In genomic region chr12:87102165-87102631, GRCm38 (mm10) we compare ENCODE assay signal across 9 mouse cellular contexts. TPM values are rescaled to one million over a fixed set of nuclear protein-coding genes. Genes with fewer than 3 reads are reported as not detected.
DNase-seq lines count a peak whose midpoint lies in the region; ATAC-seq lines count a peak whose summit lies in the region.
"Had no signal": no experiment of that assay in that cellular context is flagged by ENCODE, and none has a peak within 500 bp of the region (broad histone marks: within the 10 kb centered on the region; RNA-seq: fewer than 3 reads in every experiment).

Ngb (minus strand) TSS chr12:87102539.

- H3K4me1 ChIP-seq in lung, embryonic 16.5 days (replicated peaks; ENCODE audit: control insufficient read depth, insufficient read depth, low read length), result no peaks in the 10 kb centered on the region; the same call in 1 of the 2 replicates
- peaks cover 6% of the 10 kb centered on the region for H3K4me1 ChIP-seq in stomach, embryonic 15.5 days

- no peak within 1 kb of the TSS for H3K9ac ChIP-seq in lung, embryonic 16.5 days (ENCODE audit: low read length)
- no peak within 1 kb of the TSS for H3K9ac ChIP-seq in stomach, embryonic 15.5 days

- DNase-seq in right cerebral cortex, postnatal 25 days, result peak; percentile 20
- no peak for DNase-seq in right cerebral cortex, adult 18-20 months
- no peak for DNase-seq in yolk sac, embryonic 10.5 days (ENCODE audit: low spot score)
- no peak for DNase-seq in heart, postnatal 10 days
- DNase-seq: thymus, postnatal 14 days had no signal

- peak within 1 kb of the TSS; percentile 33 for H3K4me3 ChIP-seq in lung, embryonic 16.5 days (ENCODE audit: low read length)
- peak within 1 kb of the TSS; percentile 28 for H3K4me3 ChIP-seq in stomach, embryonic 15.5 days (replicated peaks)

- peak; percentile 21 for ATAC-seq in granulocyte monocyte progenitor cell, adult 5-6 weeks (replicated peaks; ENCODE audit: poor library complexity, severe bottlenecking)
- ATAC-seq in lung, embryonic 16.5 days (ENCODE audit: low read depth), result 0 out of 2 replicates have a peak, but pooled peaks have one; percentile 26
- no peak for ATAC-seq in stomach, embryonic 15.5 days (ENCODE audit: insufficient read depth, low FRiP score, low read depth)
- no peak for ATAC-seq in activated CD4-positive, CD25-positive, alpha-beta regulatory T cell, adult 4 months

- no peaks in the 10 kb centered on the region for H3K9me3 ChIP-seq in lung, embryonic 16.5 days (ENCODE audit: control insufficient read depth, low read length)
- no peaks in the 10 kb centered on the region for H3K9me3 ChIP-seq in stomach, embryonic 15.5 days

- H3K27ac ChIP-seq in lung, embryonic 16.5 days (ENCODE audit: low read length), result no peak within 1 kb of the TSS
- H3K27ac ChIP-seq in stomach, embryonic 15.5 days, result no peak within 1 kb of the TSS

- intact Hi-C loops in heart, postnatal 10 days (cut with DNase I), result no loop called here

- H3K27me3 ChIP-seq in lung, embryonic 16.5 days (ENCODE audit: control insufficient read depth, insufficient read depth, low read depth, low read length), result peaks cover 21% of the 10 kb centered on the region
- peaks cover 19% of the 10 kb centered on the region for H3K27me3 ChIP-seq in stomach, embryonic 15.5 days (replicated peaks)

- peak within 1 kb of the TSS; percentile 55 for H3K4me2 ChIP-seq in lung, embryonic 16.5 days (ENCODE audit: low read depth, low read length)
- peak within 1 kb of the TSS; percentile 58 for H3K4me2 ChIP-seq in stomach, embryonic 15.5 days

- H3K36me3 ChIP-seq in lung, embryonic 16.5 days (ENCODE audit: control insufficient read depth, insufficient read depth, low read length), result no peaks in the 10 kb centered on the region
- H3K36me3 ChIP-seq in stomach, embryonic 15.5 days, result no peaks in the 10 kb centered on the region

- 3% methylated on average over 28 of the region's 32 CpGs for WGBS in lung, embryonic 16.5 days
- WGBS in stomach, embryonic 15.5 days, result 4% methylated on average over 32 of the region's 32 CpGs

RNA-seq across cellular contexts. Expression of gene Ngb, which starts in this region (rescaled TPM):
- not detected in 2 replicates for total RNA-seq in granulocyte monocyte progenitor cell, adult 5-6 weeks (2014; fragmentation: Nextera tagmentation)
- not detected in 2 replicates for total RNA-seq in granulocyte monocyte progenitor cell, adult 5-6 weeks (2017)
- polyA plus RNA-seq in lung, embryonic 16.5 days (2015; fragmentation: Nextera tagmentation; extraction: Ambion mirVana), result 6.4 and 6.6 TPM in 2 replicates
- polyA plus RNA-seq in stomach, embryonic 15.5 days (2015; fragmentation: Nextera tagmentation; extraction: Ambion mirVana), result 2.4 and 2.6 TPM in 2 replicates
- under 1 TPM in 1 of 2 experiments, not detected in 1; 0.25 TPM for polyA plus RNA-seq in activated CD4-positive, CD25-positive, alpha-beta regulatory T cell, adult 4 months (2017; shearing (Covaris generic))
- total RNA-seq in heart, postnatal 10 days (2021), result under 1 TPM in 1 of 2 experiments, not detected in 1; 0.17 TPM

Comparison
In these comparisons a context has a peak if more than half of its experiments do, and no peak if none do; other contexts are left out.
1. Peak in ATAC-seq in granulocyte monocyte progenitor cell, adult 5-6 weeks; RNA of the gene not detected or under 1 TPM.